Mouse (Mus musculus) neural tube, embryonic 14.5 days (tissue): ENCODE results near the gene Gm14435. TPM values are rescaled to one million over a fixed set of nuclear protein-coding genes. Genes with fewer than 3 reads are reported as not detected.
"Not testable (repeated sequence)": the region's sequence is repeated elsewhere in the genome, so short reads cannot be mapped to it uniquely, and the experiment has no call there.

Experiments used
- ATAC-seq: fragments of 200-750 bp; cut with Nextera tagmentation; 2 replicates; pipeline ENCODE4 v1.8.0; 2017; ENCODE audit warnings: low read depth, mild to moderate bottlenecking, moderate TSS enrichment, moderate library complexity
- H3K27ac ChIP-seq: fragments of 300-500 bp; sonication (generic); 2 replicates; pipeline ENCODE4 v1.5.1; 2014; ENCODE audit warnings: low read depth, mild to moderate bottlenecking, control low read depth, low read length, moderate library complexity, mixed read lengths
- H3K27me3 ChIP-seq: fragments of 300-500 bp; sonication (generic); 2 replicates; pipeline ENCODE4 v1.6.1; 2014; ENCODE audit warnings: low read length; ENCODE audit not compliant: control insufficient read depth, insufficient read depth
- H3K36me3 ChIP-seq: fragments of 300-500 bp; sonication (generic); 2 replicates; pipeline ENCODE4 v1.6.1; 2014; ENCODE audit warnings: low read length, mixed read lengths; ENCODE audit not compliant: control insufficient read depth, insufficient read depth
- H3K4me1 ChIP-seq: fragments of 300-500 bp; sonication (generic); 2 replicates; pipeline ENCODE4 v1.6.1; 2014; ENCODE audit warnings: low read length; ENCODE audit not compliant: control insufficient read depth, insufficient read depth
- H3K4me2 ChIP-seq: fragments of 300-500 bp; sonication (generic); 2 replicates; pipeline ENCODE4 v1.6.1; 2014; ENCODE audit warnings: mild to moderate bottlenecking, low read depth, low read length, control low read depth
- H3K4me3 ChIP-seq: fragments of 300-500 bp; sonication (generic); 2 replicates; pipeline ENCODE4 v1.5.1; 2014; ENCODE audit warnings: low read depth, low read length, control low read depth, mixed read lengths
- H3K9ac ChIP-seq: fragments of 300-500 bp; sonication (generic); replicated peaks from 2 replicates; pipeline ENCODE4 v1.6.1; 2014; ENCODE audit warnings: low read depth, mild to moderate bottlenecking, control low read depth, low read length, mixed read lengths
- H3K9me3 ChIP-seq: fragments of 300-500 bp; sonication (generic); 2 replicates; pipeline ENCODE4 v1.6.1; 2016; ENCODE audit warnings: low read length; ENCODE audit not compliant: control insufficient read depth
- WGBS: fragments of 180-500 bp; shearing (Covaris S2); extraction: QIAGEN DNeasy Blood & Tissue Kit; methylation state at CpG from one replicate; pipeline ENCODE4 v1.1.7; 2014; 5-methylcytosine and 5-hydroxymethylcytosine counted together
- polyA plus RNA-seq: library from polyadenylated mRNA; unstranded; fragments of >200 nt; fragmentation: Nextera tagmentation; extraction: Ambion mirVana; gene quantifications from 2 replicates; pipeline ENCODE4 v1.2.1, GENCODE M21; 2014

Gm14435 gene
- 9.8 and 11.6 TPM in 2 replicates for polyA plus RNA-seq

DNA sequence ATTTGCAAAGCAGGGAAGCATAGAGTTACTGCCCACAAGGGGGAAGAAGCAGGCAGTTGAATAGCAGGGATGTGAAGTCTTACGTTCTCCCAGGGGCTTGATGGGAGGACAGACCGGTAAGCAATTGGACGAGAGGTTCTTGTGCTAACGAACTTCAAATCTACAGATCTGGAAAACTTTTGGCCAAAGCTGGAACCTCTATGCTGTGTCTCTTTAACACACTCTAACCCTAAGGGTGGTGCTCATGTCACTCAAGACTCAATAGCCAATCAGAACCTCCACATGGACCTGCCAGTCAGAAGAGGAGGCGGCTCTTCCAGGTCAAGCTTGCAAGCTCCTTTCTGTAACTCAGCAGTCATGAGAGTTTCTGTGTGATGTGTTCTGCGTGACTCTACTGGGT is at the start of gene Gm14435:
Gene Gm14435 (plus strand): TSS at position 301 of the 400 bp plus-strand sequence.
- no CpG with 5 or more reads among the region's 6 CpGs for WGBS
- H3K4me3 ChIP-seq, H3K4me2 ChIP-seq, H3K4me1 ChIP-seq, H3K27me3 ChIP-seq, H3K9me3 ChIP-seq, H3K9ac ChIP-seq, H3K36me3 ChIP-seq, ATAC-seq, H3K27ac ChIP-seq: not testable (repeated sequence)

Other genes starting within 250 kb of the Gm14435 start
- gene 2210418O10Rik, start 197.0 kb upstream of the Gm14435 start, polyA plus RNA-seq = 7.0 and 7.2 TPM in 2 replicates
- gene Gm11009, start 104.1 kb upstream of the Gm14435 start, polyA plus RNA-seq = not detected in 2 replicates
- 6.8 and 35.7 TPM in 2 replicates for gene Gm14434, start 63.2 kb downstream of the Gm14435 start, polyA plus RNA-seq
- not detected in 2 replicates for gene Zfp967, start 97.5 kb downstream of the Gm14435 start, polyA plus RNA-seq
- gene Gm14308, start 212.8 kb downstream of the Gm14435 start, polyA plus RNA-seq = 7.8 and 24.9 TPM in 2 replicates
- 10.3 and 10.4 TPM in 2 replicates for gene Zfp973, start 246.9 kb downstream of the Gm14435 start, polyA plus RNA-seq